Mouse (Mus musculus) forebrain, embryonic 14.5 days (tissue): ENCODE results near the gene Fmnl1. TPM values are rescaled to one million over a fixed set of nuclear protein-coding genes. Genes with fewer than 3 reads are reported as not detected.

ENCODE experiments used
- ATAC-seq: fragments of 200-750 bp; cut with Nextera tagmentation; 2 replicates; pipeline ENCODE4 v1.8.0; 2017; ENCODE audit warnings: mild to moderate bottlenecking, moderate library complexity
- DNase-seq: peaks from one replicate; pipeline ENCODE4 v3.0.0-alpha.2; 2015; ENCODE audit warnings: low spot score
- H3K27ac ChIP-seq: fragments of 300-500 bp; sonication (generic); 2 replicates; pipeline ENCODE4 v1.5.1; 2014; ENCODE audit warnings: low read depth, mild to moderate bottlenecking, control low read depth, low read length, moderate library complexity
- H3K27me3 ChIP-seq: fragments of 300-500 bp; sonication (generic); replicated peaks from 2 replicates; pipeline ENCODE4 v1.6.1; 2014; ENCODE audit warnings: low read length, control low read depth, mixed read lengths; ENCODE audit not compliant: control insufficient read depth, insufficient read depth
- H3K36me3 ChIP-seq: fragments of 300-500 bp; sonication (generic); 2 replicates; pipeline ENCODE4 v1.6.1; 2014; ENCODE audit warnings: low read length, control low read depth; ENCODE audit not compliant: control insufficient read depth, insufficient read depth
- H3K4me1 ChIP-seq: fragments of 300-500 bp; sonication (generic); 2 replicates; pipeline ENCODE4 v1.6.1; 2014; ENCODE audit warnings: antibody characterized with exemption, low read length, control low read depth; ENCODE audit not compliant: control insufficient read depth, insufficient read depth
- H3K4me2 ChIP-seq: fragments of 300-500 bp; sonication (generic); 2 replicates; pipeline ENCODE4 v1.6.1; 2014; ENCODE audit warnings: mild to moderate bottlenecking, control low read depth, low read length
- H3K4me3 ChIP-seq: fragments of 300-500 bp; sonication (generic); 2 replicates; pipeline ENCODE4 v1.5.1; 2014; ENCODE audit warnings: low read depth, low read length, control low read depth
- H3K9ac ChIP-seq: fragments of 300-500 bp; sonication (generic); 2 replicates; pipeline ENCODE4 v1.6.1; 2014; ENCODE audit warnings: mild to moderate bottlenecking, low read length, control low read depth, moderate library complexity
- H3K9me3 ChIP-seq: fragments of 300-500 bp; sonication (generic); replicated peaks from 2 replicates; pipeline ENCODE4 v1.6.1; 2016; ENCODE audit warnings: low read length, control low read depth, mixed read lengths; ENCODE audit not compliant: control insufficient read depth
- WGBS: fragments of 180-500 bp; shearing (Covaris S2); extraction: QIAGEN DNeasy Blood & Tissue Kit; methylation state at CpG from one replicate; pipeline ENCODE4 v1.1.7; 2014; 5-methylcytosine and 5-hydroxymethylcytosine counted together
- polyA plus RNA-seq: library from polyadenylated mRNA; unstranded; fragments of >200 nt; fragmentation: Nextera tagmentation; extraction: Ambion mirVana; gene quantifications from 2 replicates; pipeline ENCODE4 v1.2.1, GENCODE M21; 2014

Gene Fmnl1
- polyA plus RNA-seq, 1 experiment from 2014 or later, result 1.2 TPM

GRCm38 (mm10) chr11:103158621-103159478 lies 12.1 kb upstream of the Fmnl1 start:
- under 1% methylated on average over 25 of the region's 25 CpGs for WGBS
- DNase-seq (peak; percentile 83), ATAC-seq (peak; percentile 95)
- peak overlapping the region; percentile 5; the same call in 1 of the 2 replicates for H3K4me3 ChIP-seq
- no peaks in the 10 kb centered on the region for H3K36me3 ChIP-seq
- H3K4me2 ChIP-seq, result peak overlapping the region; percentile 43
- H3K9me3 ChIP-seq, result no peaks in the 10 kb centered on the region
- no peaks in the 10 kb centered on the region for H3K27me3 ChIP-seq
- no peak overlapping the region for H3K9ac ChIP-seq
- H3K4me1 ChIP-seq, result no peaks in the 10 kb centered on the region
- H3K27ac ChIP-seq, result no peak overlapping the region

GRCm38 (mm10) chr11:103160738-103161137 lies 10.2 kb upstream of the Fmnl1 start:
- no peaks in the 10 kb centered on the region for H3K9me3 ChIP-seq
- H3K36me3 ChIP-seq, result no peaks in the 10 kb centered on the region
- H3K9ac ChIP-seq, result no peak overlapping the region
- no peak overlapping the region for H3K4me2 ChIP-seq
- ATAC-seq (no peak), DNase-seq (no peak)
- 92% methylated on average over 11 of the region's 11 CpGs for WGBS
- H3K4me3 ChIP-seq, result no peak overlapping the region
- H3K4me1 ChIP-seq, result no peaks in the 10 kb centered on the region
- no peak overlapping the region for H3K27ac ChIP-seq
- no peaks in the 10 kb centered on the region for H3K27me3 ChIP-seq

GRCm38 (mm10) chr11:103161449-103161848 lies 9.5 kb upstream of the Fmnl1 start:
- Histone ChIP-seq H3K36me3 (no peaks in the 10 kb centered on the region), H3K4me3 (no peak overlapping the region), H3K27ac (no peak overlapping the region), H3K4me1 (no peaks in the 10 kb centered on the region), H3K9me3 (no peaks in the 10 kb centered on the region), H3K27me3 (no peaks in the 10 kb centered on the region), H3K4me2 (no peak overlapping the region), H3K9ac (no peak overlapping the region)
- DNase-seq (no peak), ATAC-seq (no peak)
- WGBS, result 84% methylated on average over 7 of the region's 7 CpGs

- Histone ChIP-seq H3K36me3 (no peaks in the 10 kb centered on the region), H3K9me3 (no peaks in the 10 kb centered on the region), H3K4me2 (no peak overlapping the region), H3K27ac (no peak overlapping the region), H3K27me3 (no peaks in the 10 kb centered on the region), H3K4me1 (no peaks in the 10 kb centered on the region), H3K9ac (no peak overlapping the region), H3K4me3 (no peak overlapping the region)
- ATAC-seq, result no peak
- 93% methylated on average over 5 of the region's 5 CpGs for WGBS
- DNase-seq, result no peak
These were observed 8.8 kb upstream of the Fmnl1 start for GRCm38 (mm10) chr11:103162132-103162531.

- Histone ChIP-seq H3K4me2 (no peak overlapping the region), H3K27ac (no peak overlapping the region), H3K4me3 (no peak overlapping the region), H3K9ac (no peak overlapping the region), H3K4me1 (no peaks in the 10 kb centered on the region), H3K9me3 (no peaks in the 10 kb centered on the region), H3K36me3 (no peaks in the 10 kb centered on the region), H3K27me3 (peaks cover 1% of the 10 kb centered on the region)
- DNase-seq (no peak), ATAC-seq (no peak)
- WGBS, result 28% methylated on average over 10 of the region's 10 CpGs
These were observed 6.5 kb upstream of the Fmnl1 start for GRCm38 (mm10) chr11:103164391-103164790.

GRCm38 (mm10) chr11:103168690-103169390 lies 2.1 kb upstream of the Fmnl1 start:
- DNase-seq, result peak; percentile 81
- Histone ChIP-seq H3K4me1 (no peaks in the 10 kb centered on the region), H3K9ac (no peak overlapping the region), H3K27ac (no peak overlapping the region), H3K27me3 (peaks cover 32% of the 10 kb centered on the region), H3K9me3 (no peaks in the 10 kb centered on the region), H3K4me3 (no peak overlapping the region), H3K36me3 (no peaks in the 10 kb centered on the region), H3K4me2 (no peak overlapping the region)
- 26% methylated on average over 9 of the region's 9 CpGs for WGBS
- ATAC-seq, result no peak

- Histone ChIP-seq H3K4me3 (no peak overlapping the region), H3K27ac (no peak overlapping the region), H3K4me1 (no peaks in the 10 kb centered on the region), H3K36me3 (no peaks in the 10 kb centered on the region), H3K9me3 (no peaks in the 10 kb centered on the region), H3K27me3 (peaks cover 32% of the 10 kb centered on the region), H3K4me2 (no peak overlapping the region), H3K9ac (no peak overlapping the region)
- 77% methylated on average over 5 of the region's 5 CpGs for whole genome bisulfite sequencing
- ATAC-seq, result no peak
- DNase-seq, result no peak
These were observed 1.2 kb upstream of the Fmnl1 start for GRCm38 (mm10) chr11:103169664-103170063.

- H3K27me3 ChIP-seq, result peaks cover 32% of the 10 kb centered on the region
These were observed 805 bp upstream of the Fmnl1 start for GRCm38 (mm10) chr11:103170111-103170493.

GRCm38 (mm10) chr11:103171286-103171620 lies 346 bp downstream of the Fmnl1 start:
- DNase-seq (no peak), ATAC-seq (no peak)
- H3K9me3 ChIP-seq, result no peaks in the 10 kb centered on the region
- 0% methylated on average over 16 of the region's 23 CpGs for whole genome bisulfite sequencing
- no peaks in the 10 kb centered on the region for H3K4me1 ChIP-seq
- H3K9ac ChIP-seq, result peak overlapping the region; percentile 68
- no peak overlapping the region for H3K27ac ChIP-seq
- H3K4me2 ChIP-seq, result peak overlapping the region; percentile 84
- peak overlapping the region; percentile 63 for H3K4me3 ChIP-seq
- H3K36me3 ChIP-seq, result no peaks in the 10 kb centered on the region
- peaks cover 32% of the 10 kb centered on the region for H3K27me3 ChIP-seq

More at GRCm38 (mm10) chr11:103170111-103170493, 805 bp upstream of the Fmnl1 start:
- peak overlapping the region; percentile 68 for H3K9ac ChIP-seq
- WGBS, result 42% methylated on average over 3 of the region's 3 CpGs
- no peaks in the 10 kb centered on the region for H3K4me1 ChIP-seq
- ATAC-seq, result no peak
- H3K4me2 ChIP-seq, result peak overlapping the region; percentile 84
- H3K4me3 ChIP-seq, result peak overlapping the region; percentile 63
- no peak overlapping the region for H3K27ac ChIP-seq
- no peaks in the 10 kb centered on the region for H3K36me3 ChIP-seq
- no peak for DNase-seq
- no peaks in the 10 kb centered on the region for H3K9me3 ChIP-seq
